Mouse (Mus musculus) limb, embryonic 13.5 days (tissue): Measurements from ENCODE around the gene Hist1h3a. TPM values are rescaled to one million over a fixed set of nuclear protein-coding genes. Genes with fewer than 3 reads are reported as not detected.

Source experiments
- ATAC-seq: fragments of 200-750 bp; cut with Nextera tagmentation; 2 replicates; pipeline ENCODE4 v1.8.0; 2017; ENCODE audit warnings: low read depth, moderate number of reproducible peaks, moderate TSS enrichment; ENCODE audit not compliant: low FRiP score
- H3K27ac ChIP-seq: fragments of 300-500 bp; sonication (generic); 2 replicates; pipeline ENCODE4 v1.5.1; 2015; ENCODE audit warnings: inconsistent platforms, mild to moderate bottlenecking, moderate library complexity
- H3K27me3 ChIP-seq: fragments of 300-500 bp; sonication (generic); 2 replicates; pipeline ENCODE4 v1.6.1; 2015; ENCODE audit warnings: mild to moderate bottlenecking, inconsistent platforms
- H3K36me3 ChIP-seq: fragments of 300-500 bp; sonication (generic); 2 replicates; pipeline ENCODE4 v1.6.1; 2015; ENCODE audit warnings: inconsistent platforms, mild to moderate bottlenecking, moderate library complexity
- H3K4me1 ChIP-seq: fragments of 300-500 bp; sonication (generic); 2 replicates; pipeline ENCODE4 v1.6.1; 2015; ENCODE audit warnings: inconsistent platforms
- H3K4me2 ChIP-seq: fragments of 300-500 bp; sonication (generic); replicated peaks from 2 replicates; pipeline ENCODE4 v1.6.1; 2015; ENCODE audit warnings: inconsistent platforms, mild to moderate bottlenecking, moderate library complexity
- H3K4me3 ChIP-seq: fragments of 300-500 bp; sonication (generic); 2 replicates; pipeline ENCODE4 v1.5.1; 2015; ENCODE audit warnings: moderate library complexity, mild to moderate bottlenecking, inconsistent platforms
- H3K9ac ChIP-seq: fragments of 300-500 bp; sonication (generic); 2 replicates; pipeline ENCODE4 v1.6.1; 2015; ENCODE audit warnings: mild to moderate bottlenecking, inconsistent platforms
- H3K9me3 ChIP-seq: fragments of 300-500 bp; sonication (generic); 2 replicates; pipeline ENCODE4 v1.6.1; 2016; ENCODE audit warnings: inconsistent platforms
- WGBS: fragments of 180-500 bp; shearing (Covaris S2); methylation state at CpG from one replicate; pipeline ENCODE4 v1.1.7; 2015; 5-methylcytosine and 5-hydroxymethylcytosine counted together
- microRNA-seq: library from miRNA; unstranded; fragments of <30 nt; microRNA quantifications from one replicate; pipeline ENCODE4, GENCODE M21; 2016
- polyA plus RNA-seq: library from polyadenylated mRNA; unstranded; fragments of >200 nt; fragmentation: Nextera tagmentation; extraction: Ambion mirVana; gene quantifications from 2 replicates; pipeline ENCODE4 v1.2.1, GENCODE M21; 2015

The Hist1h3a gene
- polyA plus RNA-seq, 1 experiment from 2014 or later, result 11.8 TPM

DNA sequence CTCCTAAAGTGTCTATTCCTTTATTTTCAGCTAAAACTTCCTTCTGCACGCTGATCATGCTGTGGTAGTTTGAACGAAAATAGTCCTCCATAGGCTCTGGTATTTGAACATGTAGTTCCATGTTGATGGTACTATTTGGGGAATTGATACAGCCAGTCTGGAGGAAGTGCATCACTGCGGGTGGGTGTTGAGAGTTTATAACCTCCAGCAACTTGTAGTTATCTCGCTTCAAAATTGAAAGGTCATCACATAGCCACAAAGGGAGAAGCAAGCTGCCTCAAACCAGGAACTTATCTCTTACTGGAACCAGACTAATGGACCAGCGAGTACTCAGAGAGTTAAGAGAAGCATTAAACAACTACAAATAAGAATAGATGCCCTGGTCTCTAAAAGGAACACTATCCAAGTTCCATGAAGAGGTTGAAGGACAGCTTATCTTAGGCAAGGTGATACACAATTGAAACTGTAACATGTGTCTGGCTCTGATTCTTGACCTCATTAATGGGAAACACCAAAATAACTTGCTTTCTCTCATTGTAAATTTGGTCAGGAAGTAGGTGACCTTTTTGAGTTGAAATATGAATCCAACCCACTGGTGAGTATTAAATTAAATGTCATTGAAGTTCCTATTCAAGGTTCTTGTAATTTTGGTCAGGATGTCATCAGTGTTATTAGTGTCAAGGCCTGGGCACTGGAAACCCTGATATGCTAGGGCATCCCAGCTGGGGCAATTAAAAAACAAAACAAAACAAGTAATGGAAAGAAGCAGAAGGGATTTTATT lies 45.7 kb downstream of the Hist1h3a start:
- no peak for ATAC-seq
- no peaks in the 10 kb centered on the region for H3K9me3 ChIP-seq
- WGBS, result 85% methylated on average over 5 of the region's 5 CpGs
- no peaks in the 10 kb centered on the region for H3K27me3 ChIP-seq
- H3K4me1 ChIP-seq, result peaks cover 15% of the 10 kb centered on the region
- no peak overlapping the region for H3K4me3 ChIP-seq
- no peaks in the 10 kb centered on the region for H3K36me3 ChIP-seq
- no peak overlapping the region for H3K9ac ChIP-seq
- H3K4me2 ChIP-seq, result no peak overlapping the region
- no peak overlapping the region for H3K27ac ChIP-seq

Small RNA genes within 50 kb of the gene (microRNA-seq; reads per million reads assigned to microRNA genes)
- gene Gm44314 (not detected), gene Gm44484 (not detected)

Other genes with a start within 250 kb of the Hist1h3a start
- 4.1 and 8.4 TPM in 2 replicates for gene Hist1h4h, start 231.3 kb downstream of the Hist1h3a start, polyA plus RNA-seq
- 9.3 and 10.0 TPM in 2 replicates for gene Hist1h2af, start 228.5 kb downstream of the Hist1h3a start, polyA plus RNA-seq
- 9.8 and 10.9 TPM in 2 replicates for gene Hist1h3g, start 227.0 kb downstream of the Hist1h3a start, polyA plus RNA-seq
- gene Hist1h2bh, start 219.0 kb downstream of the Hist1h3a start, polyA plus RNA-seq, result 0.74 and 1.0 TPM in 2 replicates
- gene Hist1h3f, start 218.3 kb downstream of the Hist1h3a start, polyA plus RNA-seq, result 1.5 and 1.7 TPM in 2 replicates
- gene Hist1h4f, start 210.7 kb downstream of the Hist1h3a start, polyA plus RNA-seq, result 1.0 and 1.9 TPM in 2 replicates
- 0.46 and 0.51 TPM in 2 replicates for gene Hist1h1d, start 209.1 kb downstream of the Hist1h3a start, polyA plus RNA-seq
- gene Hist1h3e, start 200.0 kb downstream of the Hist1h3a start, polyA plus RNA-seq, result 8.2 and 8.9 TPM in 2 replicates
- 110 and 115 TPM in 2 replicates for gene Hist1h2ae, start 191.2 kb downstream of the Hist1h3a start, polyA plus RNA-seq
- gene Hist1h2bg, start 191.0 kb downstream of the Hist1h3a start, polyA plus RNA-seq, result 11.2 and 14.4 TPM in 2 replicates
- gene Hist1h2bf, start 188.2 kb downstream of the Hist1h3a start, polyA plus RNA-seq, result 9.1 and 16.5 TPM in 2 replicates
- 1.0 and 3.0 TPM in 2 replicates for gene Hist1h2ad, start 188.0 kb downstream of the Hist1h3a start, polyA plus RNA-seq
- 7.8 and 8.4 TPM in 2 replicates for gene Hist1h3d, start 186.6 kb downstream of the Hist1h3a start, polyA plus RNA-seq
- gene Hist1h4d, start 180.8 kb downstream of the Hist1h3a start, polyA plus RNA-seq, result 126 and 130 TPM in 2 replicates
- gene Hist1h2be, start 141.3 kb downstream of the Hist1h3a start, polyA plus RNA-seq, result 2.0 and 2.5 TPM in 2 replicates
- gene Hist1h1e, start 139.8 kb downstream of the Hist1h3a start, polyA plus RNA-seq, result 19.9 and 21.1 TPM in 2 replicates
- gene Hist1h2ac, start 78.4 kb downstream of the Hist1h3a start, polyA plus RNA-seq, result 1.00 and 1.3 TPM in 2 replicates
- gene Hist1h2bc, start 78.2 kb downstream of the Hist1h3a start, polyA plus RNA-seq, result 35.3 and 35.7 TPM in 2 replicates
- 0.36 and 0.43 TPM in 2 replicates for gene Hist1h1t, start 66.6 kb downstream of the Hist1h3a start, polyA plus RNA-seq
- gene Hist1h4c, start 63.9 kb downstream of the Hist1h3a start, polyA plus RNA-seq, result 9.0 and 10.3 TPM in 2 replicates
- 5.2 and 5.5 TPM in 2 replicates for gene Hfe, start 51.5 kb downstream of the Hist1h3a start, polyA plus RNA-seq
- gene Hist1h1c, start 23.6 kb downstream of the Hist1h3a start, polyA plus RNA-seq, result 22.0 and 23.8 TPM in 2 replicates
- 17.7 and 20.6 TPM in 2 replicates for gene Hist1h3c, start 16.8 kb downstream of the Hist1h3a start, polyA plus RNA-seq
- gene Hist1h2bb, start 15.7 kb downstream of the Hist1h3a start, polyA plus RNA-seq, result 2.2 and 3.1 TPM in 2 replicates
- 47.8 and 56.8 TPM in 2 replicates for gene Hist1h2ab, start 11.3 kb downstream of the Hist1h3a start, polyA plus RNA-seq
- 14.7 and 16.3 TPM in 2 replicates for gene Hist1h3b, start 10.1 kb downstream of the Hist1h3a start, polyA plus RNA-seq
- 7.2 and 13.5 TPM in 2 replicates for gene Hist1h4b, start 5.4 kb downstream of the Hist1h3a start, polyA plus RNA-seq
- gene Hist1h4a, start 1.2 kb downstream of the Hist1h3a start, polyA plus RNA-seq, result 0.65 TPM in 1 of 2 replicates, not detected in the other
- 4.3 and 6.0 TPM in 2 replicates for gene Hist1h1a, start 1.3 kb upstream of the Hist1h3a start, polyA plus RNA-seq
- not detected in 2 replicates for gene Trim38, start 7.5 kb upstream of the Hist1h3a start, polyA plus RNA-seq
- not detected in 2 replicates for gene Slc17a2, start 44.6 kb upstream of the Hist1h3a start, polyA plus RNA-seq
- gene Slc17a3, start 77.0 kb upstream of the Hist1h3a start, polyA plus RNA-seq, result 0.20 and 0.29 TPM in 2 replicates
- gene Slc17a1, start 105.4 kb upstream of the Hist1h3a start, polyA plus RNA-seq, result not detected in 2 replicates
- gene Slc17a4, start 152.6 kb upstream of the Hist1h3a start, polyA plus RNA-seq, result 0.06 TPM in 1 of 2 replicates, not detected in the other
- gene Hist1h2ba, start 171.8 kb upstream of the Hist1h3a start, polyA plus RNA-seq, result not detected in 2 replicates
- not detected in 2 replicates for gene Hist1h2aa, start 172.1 kb upstream of the Hist1h3a start, polyA plus RNA-seq
- 0.27 TPM in 1 of 2 replicates, not detected in the other for gene Scgn, start 228.8 kb upstream of the Hist1h3a start, polyA plus RNA-seq